Mouse (Mus musculus) spleen, postnatal 36 days (tissue): ENCODE results near the gene Abcc4.

Experiments used
- DNase-seq, 2 experiments: peaks; one replicate each; pipeline ENCODE4 v3.0.0; 2022; ENCODE audit warnings: low spot score in 2 of 2, mixed read lengths in 1 of 2

Gene Abcc4

GRCm38 (mm10) chr14:118638447-118639275, 67.4 kb downstream of the Abcc4 start:
- DNase-seq = no peak

- peak; percentile 20 to 26 for DNase-seq
These were observed 70.4 kb downstream of the Abcc4 start for GRCm38 (mm10) chr14:118635493-118636183.

GRCm38 (mm10) chr14:118629649-118630048, 76.4 kb downstream of the Abcc4 start:
- DNase-seq = no peak

GRCm38 (mm10) chr14:118621449-118621789, 84.6 kb downstream of the Abcc4 start:
- no peak for DNase-seq

GRCm38 (mm10) chr14:118620773-118621448, 85.1 kb downstream of the Abcc4 start:
- DNase-seq = no peak

- peak in 1 of 2 experiments; percentile 34 for DNase-seq
These were observed 89.2 kb downstream of the Abcc4 start for GRCm38 (mm10) chr14:118616698-118617311.

GRCm38 (mm10) chr14:118613734-118614133, 92.3 kb downstream of the Abcc4 start:
- DNase-seq = no peak

- no peak for DNase-seq
These were observed 94.3 kb downstream of the Abcc4 start for GRCm38 (mm10) chr14:118611714-118612113.

GRCm38 (mm10) chr14:118610786-118611185, 95.2 kb downstream of the Abcc4 start:
- no peak for DNase-seq

- DNase-seq = no peak
These were observed 97.1 kb downstream of the Abcc4 start for GRCm38 (mm10) chr14:118608816-118609465.

- DNase-seq = no peak
These were observed 97.7 kb downstream of the Abcc4 start for GRCm38 (mm10) chr14:118608317-118608716.

GRCm38 (mm10) chr14:118606476-118606875, 99.5 kb downstream of the Abcc4 start:
- DNase-seq = no peak

- no peak for DNase-seq
These were observed 101.1 kb downstream of the Abcc4 start for GRCm38 (mm10) chr14:118604903-118605302.

GRCm38 (mm10) chr14:118602031-118602430, 104.0 kb downstream of the Abcc4 start:
- DNase-seq = no peak

- DNase-seq = no peak
These were observed 105.3 kb downstream of the Abcc4 start for GRCm38 (mm10) chr14:118600746-118601145.

- no peak for DNase-seq
These were observed 107.3 kb downstream of the Abcc4 start for GRCm38 (mm10) chr14:118598757-118599156.

GRCm38 (mm10) chr14:118594463-118594862, 111.6 kb downstream of the Abcc4 start:
- DNase-seq = no peak

- peak in 1 of 2 experiments; percentile 17 for DNase-seq
These were observed 114.3 kb downstream of the Abcc4 start for GRCm38 (mm10) chr14:118591477-118592403.

GRCm38 (mm10) chr14:118582333-118582941, 123.6 kb downstream of the Abcc4 start:
- DNase-seq = no peak

GRCm38 (mm10) chr14:118581673-118582072, 124.3 kb downstream of the Abcc4 start:
- no peak for DNase-seq
